Mouse (Mus musculus) liver, embryonic 15.5 days (tissue): ENCODE measurements around the gene Slc25a38. TPM values are rescaled to one million over a fixed set of nuclear protein-coding genes. Genes with fewer than 3 reads are reported as not detected.

Experiments
- ATAC-seq: fragments of 200-750 bp; cut with Nextera tagmentation; 2 replicates; pipeline ENCODE4 v1.8.0; 2017; ENCODE audit warnings: moderate number of reproducible peaks, mild to moderate bottlenecking, moderate library complexity; ENCODE audit not compliant: insufficient read depth
- H3K27ac ChIP-seq: fragments of 300-500 bp; sonication (generic); replicated peaks from 2 replicates; pipeline ENCODE4 v1.5.1; 2015; ENCODE audit warnings: mild to moderate bottlenecking, inconsistent platforms
- H3K27me3 ChIP-seq: fragments of 300-500 bp; sonication (generic); 2 replicates; pipeline ENCODE4 v1.6.1; 2015; ENCODE audit warnings: mild to moderate bottlenecking, inconsistent platforms
- H3K36me3 ChIP-seq: fragments of 300-500 bp; sonication (generic); replicated peaks from 2 replicates; pipeline ENCODE4 v1.6.1; 2015; ENCODE audit warnings: moderate library complexity, mild to moderate bottlenecking, inconsistent platforms
- H3K4me1 ChIP-seq: fragments of 300-500 bp; sonication (generic); replicated peaks from 2 replicates; pipeline ENCODE4 v1.6.1; 2015; ENCODE audit warnings: inconsistent platforms
- H3K4me2 ChIP-seq: fragments of 300-500 bp; sonication (generic); 2 replicates; pipeline ENCODE4 v1.6.1; 2015; ENCODE audit warnings: moderate library complexity, mild to moderate bottlenecking, inconsistent platforms
- H3K4me3 ChIP-seq: fragments of 300-500 bp; sonication (generic); replicated peaks from 2 replicates; pipeline ENCODE4 v1.5.1; 2015; ENCODE audit warnings: mild to moderate bottlenecking, inconsistent platforms
- H3K9ac ChIP-seq: fragments of 300-500 bp; sonication (generic); 2 replicates; pipeline ENCODE4 v1.6.1; 2015; ENCODE audit warnings: moderate library complexity, mild to moderate bottlenecking, inconsistent platforms
- H3K9me3 ChIP-seq: fragments of 300-500 bp; sonication (generic); replicated peaks from 2 replicates; pipeline ENCODE4 v1.6.1; 2016; ENCODE audit warnings: inconsistent platforms
- WGBS: fragments of 180-500 bp; shearing (Covaris S2); methylation state at CpG from one replicate; pipeline ENCODE4 v1.1.7; 2015; ENCODE audit warnings: mixed read lengths; ENCODE audit not compliant: insufficient replicate concordance; 5-methylcytosine and 5-hydroxymethylcytosine counted together
- polyA plus RNA-seq: library from polyadenylated mRNA; unstranded; fragments of >200 nt; fragmentation: Nextera tagmentation; extraction: Ambion mirVana; gene quantifications from 2 replicates; pipeline ENCODE4 v1.2.1, GENCODE M21; 2015

The Slc25a38 gene
- polyA plus RNA-seq, 1 experiment from 2014 or later, result 130 TPM

- Histone ChIP-seq H3K27me3 (no peaks in the 10 kb centered on the region), H3K9ac (no peak overlapping the region), H3K36me3 (no peaks in the 10 kb centered on the region), H3K27ac (no peak overlapping the region), H3K4me2 (no peak overlapping the region), H3K9me3 (no peaks in the 10 kb centered on the region), H3K4me3 (no peak overlapping the region), H3K4me1 (no peaks in the 10 kb centered on the region)
- ATAC-seq, result no peak
- 49% methylated on average over 6 of the region's 6 CpGs for WGBS
Measured at GRCm38 (mm10) chr9:120081247-120081646, 28.9 kb upstream of the Slc25a38 start.

GRCm38 (mm10) chr9:120081967-120082366 is 28.2 kb upstream of the Slc25a38 start:
- no peak for ATAC-seq
- 65% methylated on average over 5 of the region's 5 CpGs for WGBS
- Histone ChIP-seq H3K36me3 (no peaks in the 10 kb centered on the region), H3K9me3 (no peaks in the 10 kb centered on the region), H3K27me3 (no peaks in the 10 kb centered on the region), H3K4me3 (no peak overlapping the region), H3K4me2 (no peak overlapping the region), H3K4me1 (no peaks in the 10 kb centered on the region), H3K9ac (no peak overlapping the region), H3K27ac (no peak overlapping the region)

- WGBS, result 65% methylated on average over 4 of the region's 4 CpGs
- H3K4me1 ChIP-seq, result no peaks in the 10 kb centered on the region
- no peaks in the 10 kb centered on the region for H3K9me3 ChIP-seq
- H3K27me3 ChIP-seq, result no peaks in the 10 kb centered on the region
- no peaks in the 10 kb centered on the region for H3K36me3 ChIP-seq
- ATAC-seq, result no peak
- H3K4me2 ChIP-seq, result no peak overlapping the region
- H3K4me3 ChIP-seq, result no peak overlapping the region
- H3K9ac ChIP-seq, result no peak overlapping the region
- H3K27ac ChIP-seq, result no peak overlapping the region
Measured at GRCm38 (mm10) chr9:120082691-120083090, 27.5 kb upstream of the Slc25a38 start.

- Histone ChIP-seq H3K9ac (no peak overlapping the region), H3K4me1 (no peaks in the 10 kb centered on the region), H3K9me3 (no peaks in the 10 kb centered on the region), H3K36me3 (no peaks in the 10 kb centered on the region), H3K4me3 (no peak overlapping the region), H3K27ac (no peak overlapping the region), H3K4me2 (no peak overlapping the region), H3K27me3 (no peaks in the 10 kb centered on the region)
- no peak for ATAC-seq
- WGBS, result 59% methylated on average over 18 of the region's 18 CpGs
Measured at GRCm38 (mm10) chr9:120083158-120083894, 26.8 kb upstream of the Slc25a38 start.

GRCm38 (mm10) chr9:120084406-120084805 is 25.8 kb upstream of the Slc25a38 start:
- H3K27me3 ChIP-seq, result no peaks in the 10 kb centered on the region
- no peak overlapping the region for H3K27ac ChIP-seq
- no peak overlapping the region for H3K4me2 ChIP-seq
- ATAC-seq, result no peak
- H3K36me3 ChIP-seq, result no peaks in the 10 kb centered on the region
- H3K4me1 ChIP-seq, result no peaks in the 10 kb centered on the region
- 62% methylated on average over 9 of the region's 9 CpGs for WGBS
- H3K9me3 ChIP-seq, result no peaks in the 10 kb centered on the region
- H3K9ac ChIP-seq, result no peak overlapping the region
- no peak overlapping the region for H3K4me3 ChIP-seq

GRCm38 (mm10) chr9:120089125-120089524 is 21.0 kb upstream of the Slc25a38 start:
- Histone ChIP-seq H3K27ac (no peak overlapping the region), H3K4me1 (no peaks in the 10 kb centered on the region), H3K27me3 (no peaks in the 10 kb centered on the region), H3K9ac (no peak overlapping the region), H3K4me3 (no peak overlapping the region), H3K36me3 (no peaks in the 10 kb centered on the region), H3K9me3 (no peaks in the 10 kb centered on the region), H3K4me2 (no peak overlapping the region)
- 73% methylated on average over 7 of the region's 7 CpGs for WGBS
- no peak for ATAC-seq

- H3K4me2 ChIP-seq, result no peak overlapping the region
- no peak overlapping the region for H3K27ac ChIP-seq
- H3K9me3 ChIP-seq, result no peaks in the 10 kb centered on the region
- no peak overlapping the region for H3K9ac ChIP-seq
- no peak overlapping the region for H3K4me3 ChIP-seq
- no peak for ATAC-seq
- no peaks in the 10 kb centered on the region for H3K4me1 ChIP-seq
- WGBS, result 62% methylated on average over 10 of the region's 10 CpGs
- H3K27me3 ChIP-seq, result no peaks in the 10 kb centered on the region
- no peaks in the 10 kb centered on the region for H3K36me3 ChIP-seq
Measured at GRCm38 (mm10) chr9:120091086-120091485, 19.1 kb upstream of the Slc25a38 start.

- Histone ChIP-seq H3K4me3 (no peak within 1 kb of the TSS), H3K9me3 (no peaks in the 10 kb centered on the region), H3K4me2 (no peak within 1 kb of the TSS), H3K4me1 (no peaks in the 10 kb centered on the region), H3K27me3 (no peaks in the 10 kb centered on the region), H3K9ac (no peak within 1 kb of the TSS), H3K36me3 (no peaks in the 10 kb centered on the region), H3K27ac (no peak within 1 kb of the TSS)
- ATAC-seq, result no peak
- WGBS, result 51% methylated on average over 5 of the region's 5 CpGs
Measured at GRCm38 (mm10) chr9:120091696-120092238, 18.4 kb upstream of the Slc25a38 start, which contains the start of gene Ccr8. TSS of gene Ccr8 (plus strand) at chr9:120092114.

GRCm38 (mm10) chr9:120093701-120094100 is 16.5 kb upstream of the Slc25a38 start:
- WGBS, result 75% methylated on average over 13 of the region's 13 CpGs
- Histone ChIP-seq H3K9me3 (no peaks in the 10 kb centered on the region), H3K9ac (no peak overlapping the region), H3K27me3 (no peaks in the 10 kb centered on the region), H3K4me2 (no peak overlapping the region), H3K27ac (no peak overlapping the region), H3K4me3 (no peak overlapping the region), H3K36me3 (no peaks in the 10 kb centered on the region), H3K4me1 (no peaks in the 10 kb centered on the region)
- ATAC-seq, result no peak

GRCm38 (mm10) chr9:120095886-120096285 is 14.3 kb upstream of the Slc25a38 start:
- Histone ChIP-seq H3K9ac (no peak overlapping the region), H3K27me3 (no peaks in the 10 kb centered on the region), H3K9me3 (no peaks in the 10 kb centered on the region), H3K27ac (no peak overlapping the region), H3K36me3 (no peaks in the 10 kb centered on the region), H3K4me3 (no peak overlapping the region), H3K4me2 (no peak overlapping the region), H3K4me1 (no peaks in the 10 kb centered on the region)
- WGBS, result 19% methylated on average over 7 of the region's 7 CpGs
- no peak for ATAC-seq

- Histone ChIP-seq H3K36me3 (no peaks in the 10 kb centered on the region), H3K27ac (no peak overlapping the region), H3K9ac (no peak overlapping the region), H3K9me3 (peaks cover 5% of the 10 kb centered on the region; the same call in 1 of the 2 replicates), H3K4me1 (no peaks in the 10 kb centered on the region), H3K4me2 (no peak overlapping the region), H3K4me3 (no peak overlapping the region), H3K27me3 (no peaks in the 10 kb centered on the region)
- 15% methylated on average over 7 of the region's 7 CpGs for WGBS
- no peak for ATAC-seq
Measured at GRCm38 (mm10) chr9:120098682-120099081, 11.5 kb upstream of the Slc25a38 start.
